Mouse (Mus musculus) testis, adult 2 months (tissue): Measurements from ENCODE around the gene Ttc21a. TPM values are rescaled to one million over a fixed set of nuclear protein-coding genes. Genes with fewer than 3 reads are reported as not detected.

Source experiments
- H3K27ac ChIP-seq: fragments of 200-500 bp; 2 replicates; pipeline ENCODE4 v1.5.1; 2012; ENCODE audit warnings: low read depth, low read length; ENCODE audit not compliant: control insufficient read depth, insufficient read depth
- H3K27me3 ChIP-seq: fragments of 200-500 bp; 2 replicates; pipeline ENCODE4 v1.6.1; 2012; ENCODE audit warnings: mild to moderate bottlenecking, low read length, moderate library complexity; ENCODE audit not compliant: control insufficient read depth, insufficient read depth
- H3K36me3 ChIP-seq: fragments of 200-500 bp; 2 replicates; pipeline ENCODE4 v1.6.1; 2012; ENCODE audit warnings: mild to moderate bottlenecking, low read length; ENCODE audit not compliant: control insufficient read depth, insufficient read depth
- H3K4me1 ChIP-seq: fragments of 200-500 bp; 2 replicates; pipeline ENCODE4 v1.6.1; 2012; ENCODE audit warnings: low read length; ENCODE audit not compliant: control insufficient read depth, insufficient read depth
- H3K4me3 ChIP-seq: fragments of 200-500 bp; 2 replicates; pipeline ENCODE4 v1.5.1; 2012; ENCODE audit warnings: low read depth, mild to moderate bottlenecking, low read length, moderate library complexity, mixed read lengths; ENCODE audit not compliant: control insufficient read depth
- CTCF ChIP-seq: fragments of 200-500 bp; IDR thresholded peaks from 2 replicates; pipeline ENCODE4 v1.5.1; 2012; ENCODE audit warnings: low read depth, mild to moderate bottlenecking, inconsistent platforms, low read length, moderate library complexity; ENCODE audit not compliant: control insufficient read depth, insufficient read depth, insufficient replicate concordance
- POLR2A ChIP-seq: fragments of 200-500 bp; IDR thresholded peaks from 2 replicates; pipeline ENCODE4 v1.6.1; 2012; ENCODE audit warnings: low read depth, mild to moderate bottlenecking, inconsistent platforms, low read length, moderate library complexity; ENCODE audit not compliant: control insufficient read depth
- polyA plus RNA-seq: library from polyadenylated mRNA; depleted of rRNA; stranded (reverse); fragments of >200 nt; gene quantifications from 2 replicates; pipeline ENCODE4 v1.2.3, GENCODE M21; 2012

Ttc21a gene
- polyA plus RNA-seq, 1 experiment: 66.1 TPM

GRCm38 (mm10) chr9:119941407-119941806, 4.0 kb downstream of the Ttc21a start:
- no peaks in the 10 kb centered on the region for H3K27me3 ChIP-seq
- H3K27ac ChIP-seq: no peak overlapping the region
- peaks cover 4% of the 10 kb centered on the region for H3K4me1 ChIP-seq
- no peak overlapping the region for H3K4me3 ChIP-seq
- TF ChIP-seq CTCF: no peak
- TF ChIP-seq POLR2A: no peak
- H3K36me3 ChIP-seq: peaks cover 2% of the 10 kb centered on the region; the same call in 1 of the 2 replicates

DNA sequence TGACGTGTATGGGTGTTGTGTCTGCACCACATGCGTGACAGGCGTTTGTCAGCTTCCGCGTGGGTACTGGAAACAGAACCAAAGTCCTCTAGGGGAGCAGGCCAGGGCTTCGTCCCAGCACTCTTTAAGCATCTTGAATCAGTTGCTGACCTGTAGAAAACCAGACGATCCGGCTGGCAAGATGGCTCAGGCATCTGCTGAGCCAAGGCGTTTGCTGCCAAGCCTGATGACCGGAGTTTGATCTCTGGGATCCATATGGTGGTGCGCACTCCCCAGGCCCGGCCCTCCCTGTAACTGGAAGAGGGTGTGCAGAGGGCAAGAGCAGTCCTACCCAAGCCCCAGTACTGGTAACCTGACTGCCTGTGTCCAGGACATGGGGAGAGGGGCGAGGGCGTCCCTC, 4.5 kb downstream of the Ttc21a start:
- peaks cover 2% of the 10 kb centered on the region; the same call in 1 of the 2 replicates for H3K36me3 ChIP-seq
- TF ChIP-seq CTCF (no peak), POLR2A (no peak)
- no peaks in the 10 kb centered on the region for H3K27me3 ChIP-seq
- H3K4me1 ChIP-seq: peaks cover 3% of the 10 kb centered on the region
- H3K27ac ChIP-seq: no peak overlapping the region
- H3K4me3 ChIP-seq: no peak overlapping the region

DNA sequence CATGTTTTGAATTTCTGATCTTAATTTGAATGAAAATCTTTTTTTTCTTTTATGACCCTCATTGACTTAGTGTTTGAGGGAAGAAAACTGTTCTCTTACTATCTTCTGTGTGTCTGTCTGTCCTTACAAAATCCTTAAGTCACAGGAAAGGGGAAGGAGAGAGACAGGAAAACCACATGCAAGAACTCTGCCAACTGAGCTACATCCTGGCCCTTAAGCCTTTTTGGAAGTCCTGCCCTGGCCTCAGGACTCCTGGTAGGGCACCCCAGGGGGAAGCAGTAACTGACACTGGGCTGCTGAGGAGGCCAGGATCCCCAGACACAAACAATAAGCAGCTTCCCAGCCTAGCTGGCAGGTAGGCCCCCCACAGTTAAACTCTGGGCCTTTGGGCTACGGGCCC, 5.9 kb downstream of the Ttc21a start:
- Histone ChIP-seq H3K27ac (no peak overlapping the region), H3K4me3 (no peak overlapping the region), H3K27me3 (no peaks in the 10 kb centered on the region), H3K36me3 (peaks cover 2% of the 10 kb centered on the region; the same call in 1 of the 2 replicates), H3K4me1 (no peaks in the 10 kb centered on the region)
- TF ChIP-seq POLR2A (no peak), CTCF (no peak)

DNA sequence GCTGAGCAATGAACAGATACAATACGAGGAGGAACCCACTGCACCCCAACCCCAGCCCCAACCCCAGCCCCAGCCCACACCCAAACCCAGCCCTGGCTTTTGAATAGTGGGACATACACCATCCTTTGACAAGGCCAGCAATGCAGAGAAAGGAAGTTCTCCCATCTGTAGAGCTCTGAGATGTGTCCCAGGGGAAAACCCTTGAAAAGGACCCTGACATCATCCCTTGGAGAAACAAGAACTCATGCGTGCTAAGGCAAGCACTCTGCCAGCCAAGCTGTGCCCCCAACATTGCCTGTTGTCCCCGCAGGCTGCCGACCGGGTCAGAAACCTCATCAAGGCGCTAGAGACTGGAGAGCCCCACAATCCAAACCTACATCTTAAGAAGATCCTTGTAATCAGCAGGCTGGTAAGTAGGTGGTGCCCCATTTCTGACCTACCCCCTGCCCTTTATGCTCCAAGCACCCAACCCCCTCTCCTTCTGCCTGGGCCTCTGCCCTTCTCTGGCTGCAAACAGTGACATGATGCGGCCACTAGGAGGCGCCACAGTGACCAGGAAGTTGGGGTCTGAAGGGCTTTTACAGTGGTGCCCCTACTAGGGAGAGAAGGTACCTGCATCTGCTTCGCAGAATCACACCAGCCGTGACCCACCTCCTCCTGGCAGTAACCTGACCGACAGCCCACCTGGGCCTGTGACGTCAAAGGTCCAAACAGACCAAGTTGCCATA, 7.9 kb downstream of the Ttc21a start:
- Histone ChIP-seq H3K27me3 (no peaks in the 10 kb centered on the region), H3K4me1 (no peaks in the 10 kb centered on the region), H3K4me3 (no peak overlapping the region), H3K36me3 (peaks cover 2% of the 10 kb centered on the region; the same call in 1 of the 2 replicates), H3K27ac (no peak overlapping the region)
- TF ChIP-seq POLR2A: no peak
- TF ChIP-seq CTCF: peak; percentile 79

DNA sequence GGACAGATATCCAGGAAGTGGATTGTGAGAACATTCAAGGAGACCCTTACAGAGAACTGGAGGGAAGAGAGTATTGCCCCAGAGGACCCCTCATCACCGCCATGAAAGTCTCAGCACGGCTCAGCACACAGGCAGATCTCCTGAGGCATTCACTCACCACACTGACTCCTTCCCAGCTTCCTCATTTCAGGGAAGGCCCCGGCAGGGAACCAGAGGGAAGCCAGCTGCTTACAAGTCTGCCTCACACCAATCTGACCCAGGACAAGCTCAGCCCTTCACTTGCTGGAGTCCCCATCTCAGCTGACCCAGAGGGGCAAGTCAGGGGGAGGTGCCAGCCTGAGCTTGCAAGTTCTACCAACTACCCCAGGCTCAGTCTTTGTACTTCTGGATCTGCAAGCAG, 11.4 kb downstream of the Ttc21a start:
- H3K36me3 ChIP-seq: peaks cover 2% of the 10 kb centered on the region; the same call in 1 of the 2 replicates
- no peak overlapping the region for H3K4me3 ChIP-seq
- no peak overlapping the region for H3K27ac ChIP-seq
- TF ChIP-seq POLR2A (no peak), CTCF (no peak)
- H3K27me3 ChIP-seq: no peaks in the 10 kb centered on the region
- no peaks in the 10 kb centered on the region for H3K4me1 ChIP-seq

- no peak overlapping the region for H3K27ac ChIP-seq
- TF ChIP-seq CTCF (no peak), POLR2A (no peak)
- no peaks in the 10 kb centered on the region for H3K27me3 ChIP-seq
- H3K4me1 ChIP-seq: no peaks in the 10 kb centered on the region
- H3K4me3 ChIP-seq: no peak overlapping the region
- peaks cover 3% of the 10 kb centered on the region; the same call in 1 of the 2 replicates for H3K36me3 ChIP-seq
Observed at GRCm38 (mm10) chr9:119950434-119950833, 13.0 kb downstream of the Ttc21a start.

DNA sequence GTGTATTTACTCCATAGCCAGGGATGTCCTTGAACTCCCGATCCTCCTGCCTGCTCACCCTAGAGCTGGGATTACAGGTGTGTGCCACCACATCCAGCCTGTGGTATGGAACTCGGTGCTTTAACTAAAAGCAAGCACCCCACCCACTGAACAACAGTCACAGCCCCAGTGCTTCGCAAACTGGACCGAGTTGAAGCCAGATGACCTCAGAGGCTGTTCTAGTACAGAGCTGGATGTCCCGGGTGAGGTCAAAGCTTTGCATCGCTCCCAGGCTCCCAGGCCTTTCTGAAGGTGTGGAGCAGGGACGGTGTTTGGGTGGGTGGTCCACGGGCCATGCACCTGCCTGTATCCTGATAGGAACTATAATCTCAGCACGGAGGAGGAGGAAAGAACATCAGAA, 14.0 kb downstream of the Ttc21a start:
- TF ChIP-seq CTCF (no peak), POLR2A (no peak)
- H3K27me3 ChIP-seq: no peaks in the 10 kb centered on the region
- peaks cover 1% of the 10 kb centered on the region; the same call in 1 of the 2 replicates for H3K36me3 ChIP-seq
- no peak overlapping the region for H3K4me3 ChIP-seq
- peaks cover under 1% of the 10 kb centered on the region; the same call in 1 of the 2 replicates for H3K4me1 ChIP-seq
- no peak overlapping the region for H3K27ac ChIP-seq
